Mouse (Mus musculus): Measurements from ENCODE around the gene Vmn1r93.
"Not testable (repeated sequence)": the region's sequence is repeated elsewhere in the genome, so short reads cannot be mapped to it uniquely, and the experiment has no call there.

The Vmn1r93 gene

GRCm38 (mm10) chr7:20138988-20139387 is at the start of gene Vmn1r93:
Vmn1r93 (minus strand) TSS chr7:20139088.
- not testable (repeated sequence) for DNase-seq (ENCODE audit: low spot score)

DNA sequence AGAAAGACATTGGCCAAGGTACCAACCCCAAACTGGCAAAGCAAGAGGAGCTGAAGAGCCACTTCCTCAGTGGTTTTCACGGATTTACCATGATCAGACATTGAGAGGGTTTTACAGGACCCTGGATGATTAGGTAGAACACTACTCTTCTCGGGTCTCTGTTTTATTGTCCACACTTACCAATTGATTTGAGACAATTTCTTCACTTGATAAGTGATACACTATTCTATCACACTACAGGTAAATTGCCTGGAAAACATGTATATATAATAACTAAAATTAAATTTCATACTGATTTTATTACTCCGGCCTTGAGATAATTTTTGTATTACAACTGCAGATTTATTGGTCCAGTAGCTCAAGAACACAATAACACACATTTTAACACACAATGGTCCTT is 29.4 kb upstream of the Vmn1r93 start, which contains the start of gene Vmn1r94:
TSS of gene Vmn1r94 (minus strand) at position 101 of the 400 bp plus-strand sequence.
- not testable (repeated sequence) for DNase-seq (ENCODE audit: low spot score)

DNA sequence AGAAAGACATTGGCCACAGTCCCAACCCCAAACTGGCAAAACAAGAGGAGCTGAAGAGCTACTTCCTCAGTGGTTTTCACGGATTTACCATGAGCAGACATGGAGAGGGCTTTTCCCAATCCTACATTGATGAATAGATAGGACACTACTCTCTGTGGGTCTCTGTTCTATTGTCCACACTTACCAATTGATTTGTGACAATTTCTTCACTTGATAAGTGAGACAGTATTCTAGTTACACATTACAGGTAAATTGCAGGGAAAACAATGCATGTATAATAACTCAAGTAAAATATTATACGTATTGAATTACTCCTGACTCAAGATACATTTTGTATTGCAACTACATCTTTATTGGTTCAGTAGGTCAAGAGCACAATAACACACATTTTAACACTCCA is 16.4 kb downstream of the Vmn1r93 start, which contains the start of gene Gm16442:
TSS of gene Gm16442 (minus strand) at position 101 of the 400 bp plus-strand sequence.
- DNase-seq (ENCODE audit: low spot score), result not testable (repeated sequence)

- DNase-seq (ENCODE audit: low spot score), result not testable (repeated sequence)
These were observed 39.5 kb downstream of the Vmn1r93 start, which contains the start of gene Vmn1r91 for GRCm38 (mm10) chr7:20099380-20099779. Vmn1r91 (plus strand) TSS chr7:20099680.
